Mouse (Mus musculus) heart, embryonic 14.5 days (tissue): Measurements from ENCODE around the gene Arhgap11a. TPM values are rescaled to one million over a fixed set of nuclear protein-coding genes. Genes with fewer than 3 reads are reported as not detected.
A peak's percentile ranks its signal among the peaks of the same experiment; 100 is the strongest.

Experiments
- ATAC-seq: fragments of 200-750 bp; cut with Nextera tagmentation; 2 replicates; pipeline ENCODE4 v1.8.0; 2017; ENCODE audit warnings: low read depth, moderate TSS enrichment; ENCODE audit not compliant: insufficient number of reproducible peaks, insufficient read depth, low FRiP score
- H3K27ac ChIP-seq, 2 experiments: fragments of 200-500 bp in 1 of 2; fragments of 300-500 bp in 1 of 2; sonication (generic) in 1 of 2; replicated peaks in 1 of 2; 2 replicates each; pipeline ENCODE4 v1.5.1; 2012 to 2014; ENCODE audit warnings: low read depth in 2 of 2, low read length in 2 of 2, control low read depth in 1 of 2, mild to moderate bottlenecking in 1 of 2, mixed read lengths in 1 of 2; ENCODE audit not compliant: control insufficient read depth in 1 of 2, insufficient read depth in 1 of 2
- H3K27me3 ChIP-seq: fragments of 300-500 bp; sonication (generic); 2 replicates; pipeline ENCODE4 v1.6.1; 2014; ENCODE audit warnings: mild to moderate bottlenecking, low read length, control low read depth; ENCODE audit not compliant: control insufficient read depth, insufficient read depth
- H3K36me3 ChIP-seq: fragments of 300-500 bp; sonication (generic); 2 replicates; pipeline ENCODE4 v1.6.1; 2014; ENCODE audit warnings: mild to moderate bottlenecking, control low read depth, low read length, mixed read lengths; ENCODE audit not compliant: control insufficient read depth, insufficient read depth
- H3K4me1 ChIP-seq, 2 experiments: fragments of 200-500 bp in 1 of 2; fragments of 300-500 bp in 1 of 2; sonication (generic) in 1 of 2; 2 replicates each; pipeline ENCODE4 v1.6.1; 2012 to 2014; ENCODE audit warnings: low read length in 2 of 2, control low read depth in 1 of 2, mixed read lengths in 1 of 2; ENCODE audit not compliant: control insufficient read depth in 2 of 2, insufficient read depth in 2 of 2
- H3K4me2 ChIP-seq: fragments of 300-500 bp; sonication (generic); 2 replicates; pipeline ENCODE4 v1.6.1; 2014; ENCODE audit warnings: mild to moderate bottlenecking, low read length
- H3K4me3 ChIP-seq, 2 experiments: fragments of 200-500 bp in 1 of 2; fragments of 300-500 bp in 1 of 2; sonication (generic) in 1 of 2; 2 replicates each; pipeline ENCODE4 v1.5.1; 2012 to 2014; ENCODE audit warnings: low read length in 2 of 2, mild to moderate bottlenecking in 2 of 2, control low read depth in 1 of 2, low read depth in 1 of 2, moderate library complexity in 1 of 2; ENCODE audit not compliant: control insufficient read depth in 1 of 2, insufficient read depth in 1 of 2
- H3K9ac ChIP-seq: fragments of 300-500 bp; sonication (generic); 2 replicates; pipeline ENCODE4 v1.6.1; 2014; ENCODE audit warnings: mild to moderate bottlenecking, low read length
- H3K9me3 ChIP-seq: fragments of 300-500 bp; sonication (generic); 2 replicates; pipeline ENCODE4 v1.6.1; 2016; ENCODE audit warnings: low read length, control low read depth; ENCODE audit not compliant: control insufficient read depth
- WGBS: fragments of 180-500 bp; shearing (Covaris S2); extraction: QIAGEN DNeasy Blood & Tissue Kit; methylation state at CpG from one replicate; pipeline ENCODE4 v1.1.7; 2014; 5-methylcytosine and 5-hydroxymethylcytosine counted together
- polyA plus RNA-seq: library from polyadenylated mRNA; unstranded; fragments of >200 nt; fragmentation: Nextera tagmentation; extraction: Ambion mirVana; gene quantifications from 2 replicates; pipeline ENCODE4 v1.2.1, GENCODE M21; 2014

Arhgap11a gene
- polyA plus RNA-seq, 1 experiment from 2014 or later: 4.9 TPM

DNA sequence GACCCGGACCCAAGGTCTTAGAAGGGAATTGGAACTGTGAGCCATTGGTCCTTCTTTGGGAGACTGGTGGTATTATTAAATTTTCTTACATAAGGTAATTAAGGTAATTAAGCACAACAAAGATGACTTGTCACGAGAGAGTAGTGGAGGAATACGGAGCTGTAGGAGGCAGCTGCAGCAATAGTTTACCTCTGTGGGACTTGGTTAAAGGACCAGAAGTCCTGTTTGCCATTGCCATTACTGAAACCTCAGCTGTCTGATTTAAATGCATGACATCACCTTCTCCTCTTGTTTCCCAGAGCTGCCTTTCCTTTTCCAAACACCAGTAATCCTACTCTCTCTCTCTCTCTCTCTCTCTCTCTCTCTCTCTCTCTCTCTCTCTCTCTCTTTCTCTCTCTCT lies 680 bp upstream of the Arhgap11a start:
- Histone ChIP-seq H3K9ac (peak overlapping the region; percentile 80), H3K27me3 (no peaks in the 10 kb centered on the region), H3K4me1 (peaks cover 3 to 24% of the 10 kb centered on the region in 2 experiments; a peak in 3 of 4 replicates), H3K27ac (peak overlapping the region; percentile 88 to 91; a peak in 3 of 4 replicates), H3K4me2 (peak overlapping the region; percentile 73), H3K4me3 (peak overlapping the region; percentile 78 to 86; a peak in 3 of 4 replicates), H3K9me3 (no peaks in the 10 kb centered on the region), H3K36me3 (peaks cover 15% of the 10 kb centered on the region)
- 3% methylated on average over 3 of the region's 3 CpGs for WGBS
- ATAC-seq: no peak

GRCm38 (mm10) chr2:113847678-113848244 lies 700 bp downstream of the Arhgap11a start:
- Histone ChIP-seq H3K9me3 (no peaks in the 10 kb centered on the region), H3K27ac (peak overlapping the region; percentile 75 to 88), H3K4me1 (peaks cover 3 to 24% of the 10 kb centered on the region in 2 experiments; a peak in 3 of 4 replicates), H3K4me3 (peak overlapping the region; percentile 78 to 86), H3K9ac (peak overlapping the region; percentile 80), H3K27me3 (no peaks in the 10 kb centered on the region), H3K36me3 (peaks cover 26% of the 10 kb centered on the region), H3K4me2 (peak overlapping the region; percentile 73)
- ATAC-seq: no peak
- WGBS: under 1% methylated on average over 24 of the region's 24 CpGs

- no peak overlapping the region for H3K27ac ChIP-seq
- H3K9me3 ChIP-seq: no peaks in the 10 kb centered on the region
- H3K4me3 ChIP-seq: no peak overlapping the region
- H3K9ac ChIP-seq: no peak overlapping the region
- H3K27me3 ChIP-seq: no peaks in the 10 kb centered on the region
- H3K4me2 ChIP-seq: no peak overlapping the region
- peaks cover 49% of the 10 kb centered on the region for H3K36me3 ChIP-seq
- ATAC-seq: no peak
- peaks cover 3 to 24% of the 10 kb centered on the region in 2 experiments; a peak in 3 of 4 replicates for H3K4me1 ChIP-seq
- 82% methylated on average over 4 of the region's 4 CpGs for WGBS
These were observed 3.4 kb downstream of the Arhgap11a start for GRCm38 (mm10) chr2:113845081-113845480.

DNA sequence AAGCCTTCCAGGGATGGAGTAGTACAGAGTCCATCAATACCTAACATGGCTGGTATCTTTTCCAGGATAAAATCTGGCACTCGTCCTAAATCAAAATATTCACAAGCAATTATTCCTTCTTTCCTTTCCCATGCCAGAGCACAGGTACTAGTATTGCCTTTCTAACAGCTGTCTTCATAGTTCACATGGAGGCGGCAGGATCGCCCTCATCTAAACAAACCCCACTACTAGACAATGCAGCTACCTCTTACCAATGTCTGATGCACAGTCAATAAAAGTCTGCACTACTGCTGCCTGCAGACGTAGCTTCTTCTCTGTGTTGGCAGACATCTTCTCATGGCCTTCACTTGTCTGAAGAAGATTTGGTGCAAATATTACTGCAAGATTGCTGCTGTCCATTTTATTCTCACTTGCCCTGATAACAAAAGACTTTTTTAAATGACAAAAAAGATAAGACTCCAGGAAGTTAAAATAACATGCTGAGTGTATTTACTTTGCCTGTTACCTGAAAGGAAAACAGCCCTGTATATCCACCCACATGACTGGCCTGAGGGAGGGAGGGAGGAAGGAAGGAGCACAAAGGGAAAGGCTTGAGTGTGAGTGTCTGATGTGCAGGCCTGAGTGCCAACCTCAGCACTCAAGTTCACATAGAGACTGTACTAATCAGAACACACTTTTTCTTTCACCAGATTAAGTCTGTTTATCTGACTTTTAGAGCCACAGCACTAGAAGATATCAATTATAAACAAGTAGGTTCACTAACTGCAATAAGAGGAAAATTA lies 6.6 kb downstream of the Arhgap11a start:
- Histone ChIP-seq H3K36me3 (peaks cover 75% of the 10 kb centered on the region), H3K27ac (no peak overlapping the region), H3K9me3 (no peaks in the 10 kb centered on the region), H3K4me3 (no peak overlapping the region), H3K9ac (no peak overlapping the region), H3K4me1 (peaks cover 0 to 14% of the 10 kb centered on the region in 2 experiments; a peak in 2 of 4 replicates), H3K4me2 (no peak overlapping the region), H3K27me3 (no peaks in the 10 kb centered on the region)
- 93% methylated on average over 4 of the region's 4 CpGs for WGBS
- ATAC-seq: no peak

- no peaks in the 10 kb centered on the region for H3K4me1 ChIP-seq
- no peaks in the 10 kb centered on the region for H3K9me3 ChIP-seq
- no peak overlapping the region for H3K4me2 ChIP-seq
- no peak overlapping the region for H3K27ac ChIP-seq
- H3K36me3 ChIP-seq: peaks cover 88% of the 10 kb centered on the region
- WGBS: 78% methylated on average over 4 of the region's 4 CpGs
- no peak overlapping the region for H3K9ac ChIP-seq
- no peak for ATAC-seq
- H3K27me3 ChIP-seq: no peaks in the 10 kb centered on the region
- H3K4me3 ChIP-seq: no peak overlapping the region
These were observed 9.0 kb downstream of the Arhgap11a start for GRCm38 (mm10) chr2:113839488-113839887.

DNA sequence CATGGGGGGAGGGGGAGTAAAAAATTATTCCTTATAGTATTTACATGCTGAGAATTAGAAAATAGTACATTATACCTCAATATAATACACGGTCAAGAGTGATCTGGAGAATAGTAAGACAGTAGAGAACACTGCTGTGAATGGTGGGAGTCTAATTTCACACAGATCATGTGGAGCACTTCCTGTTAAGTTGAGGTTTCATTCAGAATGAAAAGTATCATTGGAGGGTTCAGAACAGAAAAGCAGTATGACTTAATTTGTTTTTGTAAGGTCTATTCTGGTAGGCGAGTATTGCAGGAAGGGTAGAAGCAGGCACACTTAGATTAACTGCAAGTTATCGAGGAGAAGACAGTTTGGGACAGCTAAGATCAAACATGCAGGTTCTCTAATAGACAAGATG lies 13.2 kb downstream of the Arhgap11a start:
- no peaks in the 10 kb centered on the region for H3K4me1 ChIP-seq
- no peaks in the 10 kb centered on the region for H3K27me3 ChIP-seq
- 87% methylated on average over 3 of the region's 3 CpGs for WGBS
- peaks cover 84% of the 10 kb centered on the region for H3K36me3 ChIP-seq
- H3K9me3 ChIP-seq: no peaks in the 10 kb centered on the region
- H3K27ac ChIP-seq: no peak overlapping the region
- no peak overlapping the region for H3K9ac ChIP-seq
- no peak overlapping the region for H3K4me3 ChIP-seq
- ATAC-seq: no peak
- no peak overlapping the region for H3K4me2 ChIP-seq

DNA sequence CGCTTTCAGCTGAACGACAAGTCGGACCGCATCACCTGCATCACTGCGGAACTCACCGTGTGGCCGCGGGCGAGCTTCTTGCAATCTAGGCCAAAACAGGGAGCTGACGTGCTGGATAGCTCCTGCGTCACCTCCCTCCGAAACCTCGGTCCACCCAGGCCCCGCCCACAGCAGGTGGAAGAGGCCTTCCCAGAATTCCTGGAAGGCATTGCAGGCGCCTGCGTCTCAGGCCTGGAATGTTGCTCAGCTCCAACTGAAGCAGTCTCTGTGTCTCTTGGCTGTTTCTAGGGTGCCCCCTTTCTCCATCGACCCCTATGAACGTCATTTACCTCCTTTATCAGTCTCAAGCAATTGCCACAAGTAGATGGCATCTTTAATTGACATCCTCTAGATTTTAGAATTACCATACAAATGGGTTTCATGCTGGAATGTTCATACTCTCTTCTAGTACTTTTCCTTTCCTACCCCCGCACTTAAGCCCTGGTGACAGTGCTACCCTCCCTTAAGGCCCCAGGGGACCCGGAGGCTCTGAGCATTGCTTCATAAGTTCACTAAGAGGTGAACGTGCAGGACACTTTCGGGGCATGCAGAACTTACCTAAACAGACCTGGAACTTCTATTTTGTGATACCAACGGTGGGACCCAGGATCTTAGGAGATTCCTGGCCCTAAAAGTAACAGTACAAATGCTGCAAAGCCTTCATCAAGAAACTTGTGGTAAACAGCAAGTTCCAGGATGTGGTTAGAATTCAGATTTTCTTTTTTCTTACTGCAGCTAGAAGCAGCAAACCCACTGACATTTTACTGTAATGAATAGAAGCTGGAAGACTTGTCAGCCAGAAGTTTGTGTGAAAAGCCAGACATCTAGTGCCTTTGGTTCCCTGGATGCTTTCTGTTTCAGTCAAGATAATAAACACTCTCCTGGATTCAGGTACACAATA lies 19.2 kb downstream of the Arhgap11a start, which contains the start of gene Scg5:
TSS of gene Scg5 (minus strand) at position 179 of the 940 bp plus-strand sequence.
- H3K9ac ChIP-seq: peak within 1 kb of the TSS; percentile 38; the same call in 1 of the 2 replicates
- H3K9me3 ChIP-seq: no peaks in the 10 kb centered on the region
- no peaks in the 10 kb centered on the region for H3K27me3 ChIP-seq
- peaks cover 31% of the 10 kb centered on the region for H3K36me3 ChIP-seq
- H3K4me2 ChIP-seq: peak within 1 kb of the TSS; percentile 68
- peak within 1 kb of the TSS; percentile 32 to 38 for H3K4me3 ChIP-seq
- ATAC-seq: no peak
- peaks cover 5 to 7% of the 10 kb centered on the region in 2 experiments; a peak in 2 of 4 replicates for H3K4me1 ChIP-seq
- WGBS: 7% methylated on average over 23 of the region's 23 CpGs
- no peak within 1 kb of the TSS for H3K27ac ChIP-seq
